Mouse (Mus musculus) forebrain, postnatal 0 days (tissue): ENCODE results near the gene Car10. TPM values are rescaled to one million over a fixed set of nuclear protein-coding genes. Genes with fewer than 3 reads are reported as not detected.

Experiments used
- ATAC-seq: fragments of 200-750 bp; cut with Nextera tagmentation; 2 replicates; pipeline ENCODE4 v1.8.0; 2017; ENCODE audit warnings: mild to moderate bottlenecking, moderate library complexity
- DNase-seq: peaks from one replicate; pipeline ENCODE4 v3.0.0-alpha.2; 2015
- H3K27ac ChIP-seq: fragments of 300-500 bp; sonication (generic); 2 replicates; pipeline ENCODE4 v1.5.1; 2014; ENCODE audit warnings: low read depth, mild to moderate bottlenecking, antibody characterized with exemption, low read length, moderate library complexity, mixed read lengths
- H3K27me3 ChIP-seq: fragments of 300-500 bp; sonication (generic); 2 replicates; pipeline ENCODE4 v1.6.1; 2014; ENCODE audit warnings: mild to moderate bottlenecking, low read length, mixed read lengths; ENCODE audit not compliant: insufficient read depth
- H3K36me3 ChIP-seq: fragments of 300-500 bp; sonication (generic); 2 replicates; pipeline ENCODE4 v1.6.1; 2014; ENCODE audit warnings: mild to moderate bottlenecking, moderate library complexity; ENCODE audit not compliant: insufficient read depth
- H3K4me1 ChIP-seq: fragments of 300-500 bp; sonication (generic); 2 replicates; pipeline ENCODE4 v1.6.1; 2014; ENCODE audit warnings: antibody characterized with exemption; ENCODE audit not compliant: insufficient read depth
- H3K4me2 ChIP-seq: fragments of 300-500 bp; sonication (generic); 2 replicates; pipeline ENCODE4 v1.6.1; 2014; ENCODE audit warnings: low read depth, mild to moderate bottlenecking, moderate library complexity
- H3K4me3 ChIP-seq: fragments of 300-500 bp; sonication (generic); 2 replicates; pipeline ENCODE4 v1.5.1; 2014; ENCODE audit warnings: low read depth, low read length, mixed read lengths
- H3K9ac ChIP-seq: fragments of 300-500 bp; sonication (generic); 2 replicates; pipeline ENCODE4 v1.6.1; 2014; ENCODE audit warnings: mild to moderate bottlenecking
- H3K9me3 ChIP-seq: fragments of 300-500 bp; sonication (generic); 2 replicates; pipeline ENCODE4 v1.6.1; 2016; ENCODE audit warnings: low read length
- CTCF ChIP-seq: sonication (generic); IDR thresholded peaks from 2 replicates; pipeline ENCODE4 v1.5.1; 2016; ENCODE audit warnings: antibody characterized with exemption, control low read depth, low read depth
- WGBS: fragments of 180-500 bp; shearing (Covaris S2); extraction: QIAGEN DNeasy Blood & Tissue Kit; methylation state at CpG from one replicate; pipeline ENCODE4 v1.1.7; 2014; 5-methylcytosine and 5-hydroxymethylcytosine counted together
- polyA plus RNA-seq: library from polyadenylated mRNA; unstranded; fragments of >200 nt; fragmentation: Nextera tagmentation; extraction: Ambion mirVana; gene quantifications from 2 replicates; pipeline ENCODE4 v1.2.1, GENCODE M21; 2015
- total RNA-seq: library from RNA; depleted of rRNA; stranded (reverse); fragments of >200 nt; gene quantifications from 2 replicates; pipeline ENCODE4 v1.2.3, GENCODE M21; 2014

Gene Car10
- total and polyA plus RNA-seq, 2 experiments from 2014 or later: 25.6 to 34.6 TPM

DNA sequence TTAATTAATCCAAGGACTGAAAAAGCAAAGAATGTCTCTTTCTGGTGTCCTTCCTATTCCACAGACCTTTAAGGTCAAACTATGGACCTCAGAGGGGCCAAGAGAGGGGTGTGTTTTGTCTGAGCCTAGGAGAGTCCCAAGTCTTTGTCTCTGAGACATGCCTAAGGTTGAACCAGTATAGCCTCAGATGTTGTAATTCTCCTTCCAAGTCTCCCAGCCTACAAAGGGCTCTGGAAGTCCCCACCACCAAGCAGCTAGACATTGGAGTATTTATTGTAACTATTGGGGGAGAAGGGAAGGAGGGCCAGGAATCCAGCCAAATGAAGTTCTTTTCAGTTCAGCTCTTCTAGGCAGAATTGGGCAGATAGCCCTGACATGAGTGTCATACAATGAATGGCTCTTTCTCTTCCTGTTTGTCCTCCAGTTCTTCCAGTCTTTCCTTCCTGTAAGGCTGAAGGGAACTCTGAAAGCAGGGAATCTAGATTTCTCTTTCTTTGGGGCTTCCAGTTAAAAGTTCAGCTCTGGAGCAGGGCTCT, 464.6 kb downstream of the Car10 start:
- H3K36me3 ChIP-seq: no peaks in the 10 kb centered on the region
- TF ChIP-seq CTCF: no peak
- ATAC-seq (no peak), DNase-seq (no peak)
- no peak overlapping the region for H3K9ac ChIP-seq
- no peak overlapping the region for H3K27ac ChIP-seq
- no peak overlapping the region for H3K4me3 ChIP-seq
- no peaks in the 10 kb centered on the region for H3K9me3 ChIP-seq
- H3K27me3 ChIP-seq: no peaks in the 10 kb centered on the region
- no peaks in the 10 kb centered on the region for H3K4me1 ChIP-seq
- no peak overlapping the region for H3K4me2 ChIP-seq

DNA sequence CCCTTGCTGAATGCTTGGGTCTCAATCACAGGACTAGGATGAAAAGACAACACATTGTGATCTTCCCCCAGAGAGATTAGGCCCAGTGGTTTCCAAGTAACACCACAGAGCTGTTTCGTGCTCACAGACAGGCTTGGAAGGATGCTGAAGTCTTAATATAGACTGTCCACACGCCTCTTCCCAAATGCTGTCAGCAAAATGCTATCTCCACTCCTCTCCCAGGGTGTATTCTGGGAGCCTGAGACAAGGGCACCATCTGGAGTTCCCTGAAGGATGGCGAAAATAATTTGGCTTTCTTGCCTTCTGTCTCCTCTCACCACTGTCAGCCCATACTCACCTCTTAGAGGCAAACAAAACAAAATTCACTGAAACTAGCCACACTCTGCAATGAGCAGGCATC, 467.9 kb downstream of the Car10 start:
- DNase-seq (peak; percentile 52), ATAC-seq (peak; percentile 89)
- Histone ChIP-seq H3K27ac (no peak overlapping the region), H3K4me1 (no peaks in the 10 kb centered on the region), H3K9ac (no peak overlapping the region), H3K4me3 (no peak overlapping the region), H3K36me3 (no peaks in the 10 kb centered on the region), H3K27me3 (no peaks in the 10 kb centered on the region), H3K4me2 (no peak overlapping the region), H3K9me3 (no peaks in the 10 kb centered on the region)
- TF ChIP-seq CTCF: no peak
- 49% methylated on average over 3 of the region's 3 CpGs for WGBS

DNA sequence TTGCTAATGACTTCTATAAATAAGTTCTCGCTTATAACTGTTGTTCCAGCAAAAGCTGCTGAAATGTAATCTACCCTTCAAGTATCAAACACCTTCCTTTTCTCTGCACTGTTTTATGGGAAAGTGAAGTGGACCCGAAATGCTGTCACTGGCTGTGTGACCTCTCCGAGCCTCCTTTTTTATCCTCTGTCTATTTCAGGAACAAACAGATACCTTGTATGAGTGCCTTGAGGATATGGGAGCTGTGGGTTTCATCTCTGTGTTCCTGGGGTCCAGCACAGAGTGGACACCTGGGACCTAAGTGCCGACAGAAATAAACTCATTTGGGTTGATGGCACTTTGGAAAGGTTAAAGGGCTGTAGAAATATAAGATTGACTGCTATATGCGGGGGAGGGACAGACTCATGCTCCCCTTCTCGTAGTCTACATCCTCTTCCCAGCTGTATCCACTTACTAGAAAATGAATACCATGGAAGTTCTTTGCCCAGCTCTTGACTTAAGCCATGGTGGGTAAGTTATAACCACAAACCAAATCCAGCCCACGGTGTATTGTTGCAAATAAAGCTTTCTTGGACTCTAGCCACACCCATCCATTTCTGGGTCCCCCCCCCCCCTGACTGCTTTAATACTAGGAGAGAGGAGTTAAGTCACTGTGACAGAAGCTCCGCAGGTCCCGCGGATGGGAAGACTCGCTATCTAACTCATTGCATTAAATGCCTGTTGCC, 474.3 kb downstream of the Car10 start:
- Histone ChIP-seq H3K27ac (no peak overlapping the region), H3K27me3 (no peaks in the 10 kb centered on the region), H3K9me3 (no peaks in the 10 kb centered on the region), H3K36me3 (no peaks in the 10 kb centered on the region), H3K4me3 (no peak overlapping the region), H3K4me2 (no peak overlapping the region), H3K4me1 (no peaks in the 10 kb centered on the region), H3K9ac (no peak overlapping the region)
- 84% methylated on average over 11 of the region's 11 CpGs for WGBS
- no peak for ATAC-seq
- no peak for TF ChIP-seq CTCF
- no peak for DNase-seq

DNA sequence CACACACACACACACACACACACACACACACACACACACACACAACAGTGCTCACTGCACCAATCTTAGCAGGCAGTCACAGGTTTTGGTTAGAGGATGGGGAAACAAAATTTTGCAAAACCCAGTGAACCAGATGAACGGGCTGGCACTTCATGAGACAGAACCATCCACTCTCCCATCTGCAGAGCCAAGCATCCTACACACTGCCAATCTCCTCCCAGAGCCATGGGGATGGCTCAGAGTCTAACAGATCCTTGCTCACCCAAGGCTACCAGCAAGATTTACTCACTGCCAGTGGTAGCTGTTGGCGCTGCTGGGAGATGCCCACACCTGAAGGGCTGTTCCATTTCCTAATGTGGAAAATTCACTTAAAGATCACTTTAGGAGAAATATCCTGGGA, 479.6 kb downstream of the Car10 start:
- no peak overlapping the region for H3K4me3 ChIP-seq
- peaks cover 7% of the 10 kb centered on the region; the same call in 1 of the 2 replicates for H3K4me1 ChIP-seq
- no peak for TF ChIP-seq CTCF
- H3K9me3 ChIP-seq: no peaks in the 10 kb centered on the region
- H3K4me2 ChIP-seq: no peak overlapping the region
- DNase-seq (peak; percentile 62), ATAC-seq (peak; percentile 75)
- no peak overlapping the region for H3K9ac ChIP-seq
- no peak overlapping the region for H3K27ac ChIP-seq
- no peaks in the 10 kb centered on the region for H3K27me3 ChIP-seq
- no peaks in the 10 kb centered on the region for H3K36me3 ChIP-seq
- 72% methylated on average over 2 of the region's 2 CpGs for WGBS

DNA sequence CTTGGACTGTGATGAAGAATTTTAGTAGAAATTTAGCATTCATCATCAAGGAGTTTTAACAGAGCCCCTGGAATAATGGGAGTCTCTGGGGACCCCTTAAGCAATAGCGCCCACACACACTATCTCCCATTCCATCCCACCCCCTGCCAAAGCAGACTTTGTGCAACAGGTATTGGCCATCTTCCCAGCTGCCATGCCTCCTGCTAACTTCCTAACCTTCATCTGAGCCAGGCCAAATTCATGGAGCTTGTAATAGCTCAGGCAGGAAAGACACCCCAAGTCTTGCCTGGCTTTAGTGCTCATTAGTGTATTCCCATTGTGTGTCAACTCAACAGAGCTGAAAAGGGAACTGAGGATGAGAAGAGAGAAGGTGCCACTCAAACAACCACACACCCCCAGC, 481.8 kb downstream of the Car10 start:
- Histone ChIP-seq H3K9me3 (no peaks in the 10 kb centered on the region), H3K4me2 (no peak overlapping the region), H3K27me3 (no peaks in the 10 kb centered on the region), H3K36me3 (no peaks in the 10 kb centered on the region), H3K4me3 (no peak overlapping the region), H3K4me1 (peaks cover 7% of the 10 kb centered on the region; the same call in 1 of the 2 replicates), H3K9ac (no peak overlapping the region), H3K27ac (no peak overlapping the region)
- 84% methylated on average over 1 of the region's 1 CpGs for WGBS
- ATAC-seq (no peak), DNase-seq (no peak)
- no peak for TF ChIP-seq CTCF

DNA sequence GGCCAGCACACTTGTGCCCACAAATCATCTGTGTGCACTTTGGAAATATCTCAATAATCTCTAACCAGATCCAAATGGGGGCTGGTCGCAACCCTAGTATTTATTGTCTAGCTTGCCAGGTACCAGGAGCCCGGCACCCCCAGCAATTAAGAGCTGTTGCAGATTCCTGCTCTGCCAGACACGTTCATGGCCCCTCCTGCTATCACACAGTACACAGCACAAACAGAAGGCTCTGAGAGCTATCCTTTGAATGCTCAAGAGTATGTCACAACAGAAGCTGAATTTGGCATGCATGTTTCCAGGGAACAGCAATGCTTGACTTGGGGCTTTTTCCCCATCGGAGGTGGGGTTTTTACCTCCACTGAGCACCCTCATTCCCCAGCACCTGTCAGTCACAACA, 483.5 kb downstream of the Car10 start:
- DNase-seq (peak; percentile 60), ATAC-seq (peak; percentile 82)
- Histone ChIP-seq H3K4me3 (no peak overlapping the region), H3K27ac (no peak overlapping the region), H3K9me3 (no peaks in the 10 kb centered on the region), H3K4me1 (peaks cover 7% of the 10 kb centered on the region; the same call in 1 of the 2 replicates), H3K4me2 (no peak overlapping the region), H3K36me3 (no peaks in the 10 kb centered on the region), H3K27me3 (no peaks in the 10 kb centered on the region), H3K9ac (no peak overlapping the region)
- 31% methylated on average over 4 of the region's 4 CpGs for WGBS
- TF ChIP-seq CTCF: no peak

DNA sequence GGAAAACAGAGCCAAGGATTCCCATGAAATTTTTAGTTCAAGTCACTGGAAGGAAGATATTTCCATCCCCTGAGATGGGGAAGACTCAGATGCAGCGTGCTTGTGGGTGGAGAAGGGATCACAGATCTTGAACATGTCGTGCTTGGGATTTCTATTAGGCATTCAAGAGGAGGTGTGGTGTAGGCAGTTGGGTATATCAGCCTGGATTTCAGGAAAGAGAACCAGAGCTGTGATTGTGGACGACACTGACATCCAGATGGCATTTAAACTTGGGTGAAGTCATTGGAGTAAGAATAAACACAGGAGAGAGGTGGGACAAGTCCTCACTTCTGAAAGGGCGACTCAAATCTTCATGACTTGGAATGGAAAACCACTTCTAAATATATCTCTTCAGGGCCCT, 490.0 kb downstream of the Car10 start:
- no peak overlapping the region for H3K27ac ChIP-seq
- DNase-seq: no peak
- no peak for ATAC-seq
- WGBS: 84% methylated on average over 4 of the region's 4 CpGs
- no peak overlapping the region for H3K4me2 ChIP-seq
- no peak overlapping the region for H3K4me3 ChIP-seq
- no peaks in the 10 kb centered on the region for H3K4me1 ChIP-seq
- no peak for TF ChIP-seq CTCF
- no peaks in the 10 kb centered on the region for H3K36me3 ChIP-seq
- H3K27me3 ChIP-seq: no peaks in the 10 kb centered on the region
- H3K9ac ChIP-seq: no peak overlapping the region
- H3K9me3 ChIP-seq: no peaks in the 10 kb centered on the region
